Mouse (Mus musculus) ovary, adult 18-20 months (tissue): Measurements from ENCODE around the gene Ergic2.
"Not testable (repeated sequence)": the region's sequence is repeated elsewhere in the genome, so short reads cannot be mapped to it uniquely, and the experiment has no call there.

Source experiments
- DNase-seq: peaks from one replicate; pipeline ENCODE4 v3.0.0; 2022; ENCODE audit warnings: low spot score, mixed read lengths

The Ergic2 gene

GRCm38 (mm10) chr6:148211391-148211876, 740 bp downstream of the Ergic2 start:
- no peak for DNase-seq

GRCm38 (mm10) chr6:148207522-148207921, 4.7 kb downstream of the Ergic2 start:
- no peak for DNase-seq

DNA sequence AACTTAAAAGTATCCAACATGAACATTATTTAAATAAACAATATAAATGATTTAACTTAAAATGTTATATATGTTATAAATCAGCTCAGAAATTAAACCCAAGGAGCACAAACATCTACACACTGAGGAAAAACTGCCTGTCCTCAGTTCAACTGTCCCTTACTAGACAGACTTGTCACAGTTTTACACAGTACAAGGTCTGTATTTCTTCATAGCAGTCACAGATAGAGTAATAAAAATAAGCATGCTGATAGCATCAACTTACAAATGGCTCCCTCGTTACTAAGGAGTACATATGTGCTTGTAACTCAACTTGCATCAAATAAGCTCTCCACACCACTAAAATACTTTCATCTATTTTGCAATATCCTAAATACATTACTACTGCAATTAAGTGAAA, 7.0 kb downstream of the Ergic2 start:
- DNase-seq, result no peak

GRCm38 (mm10) chr6:148199729-148200128, 12.4 kb downstream of the Ergic2 start:
- no peak for DNase-seq

DNA sequence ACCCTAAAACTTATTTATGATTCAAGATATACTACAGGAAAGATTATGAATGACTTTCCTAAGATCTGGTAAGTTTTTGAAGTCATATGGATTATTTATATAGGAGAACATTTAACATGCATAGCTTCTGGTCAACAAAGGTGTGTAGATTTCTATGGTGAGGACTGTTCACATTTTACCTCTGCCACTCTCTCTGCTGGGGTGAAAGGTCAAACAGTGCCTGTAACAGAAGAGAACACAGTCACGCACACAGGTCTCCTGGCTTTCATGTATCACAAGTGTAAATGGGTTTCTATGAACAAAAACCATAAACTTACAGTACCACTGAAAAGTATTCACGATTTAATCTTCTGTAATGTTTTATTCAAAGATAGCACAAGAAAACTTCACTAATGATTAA, 13.0 kb downstream of the Ergic2 start:
- DNase-seq, result no peak

DNA sequence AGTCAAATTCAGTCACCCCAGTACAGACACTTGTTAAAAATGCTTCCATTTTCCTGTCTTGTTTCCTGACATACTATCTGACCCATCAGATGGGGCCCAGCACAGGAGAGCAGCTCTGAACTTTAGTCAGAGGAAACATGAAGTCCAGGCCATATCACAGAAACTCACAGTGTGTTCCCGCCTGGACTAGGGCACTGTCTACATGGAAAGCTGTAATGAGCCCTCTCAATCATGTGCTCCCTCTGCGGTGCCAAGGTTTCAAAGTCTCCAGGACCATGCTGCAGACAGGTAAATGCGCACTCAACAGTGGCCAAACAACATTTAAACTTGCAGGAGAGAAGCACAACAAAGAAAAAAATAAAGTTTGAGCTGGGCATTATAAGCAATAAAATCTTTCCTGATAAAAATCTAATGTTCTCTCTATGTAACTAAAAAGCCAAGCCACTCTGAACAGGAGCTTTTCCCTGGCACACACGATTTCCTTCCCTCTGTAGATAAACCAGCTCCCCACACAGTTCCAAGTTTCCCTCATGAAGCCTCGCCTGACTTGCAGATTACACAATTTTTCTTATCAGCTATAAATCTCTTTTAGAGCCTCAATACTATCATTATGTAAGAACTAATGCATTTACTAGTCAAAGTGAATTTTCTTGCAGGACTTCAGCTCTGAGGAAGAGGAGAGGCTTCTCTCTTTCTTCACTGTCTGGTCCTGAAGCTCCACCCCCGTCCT, 18.0 kb downstream of the Ergic2 start:
- no peak for DNase-seq

DNA sequence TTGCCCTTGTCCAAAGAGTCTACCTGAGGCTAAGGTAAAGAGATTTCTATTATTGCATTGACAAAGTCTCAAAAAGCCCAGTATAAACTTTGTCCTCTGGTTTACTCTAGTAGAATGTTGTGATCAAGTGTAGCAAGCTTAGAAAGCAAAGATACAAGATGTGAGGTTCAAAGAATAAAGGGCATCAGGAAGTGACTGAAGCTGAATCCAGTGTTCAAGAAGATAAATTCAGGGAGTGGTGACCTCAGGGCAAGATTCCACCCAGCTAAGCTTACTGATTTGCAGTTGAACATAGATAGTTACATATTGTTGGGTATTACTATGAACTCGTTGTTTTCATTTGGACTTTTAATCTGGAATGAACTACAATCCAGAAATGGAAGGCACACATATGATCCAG, 26.5 kb downstream of the Ergic2 start:
- DNase-seq, result no peak

DNA sequence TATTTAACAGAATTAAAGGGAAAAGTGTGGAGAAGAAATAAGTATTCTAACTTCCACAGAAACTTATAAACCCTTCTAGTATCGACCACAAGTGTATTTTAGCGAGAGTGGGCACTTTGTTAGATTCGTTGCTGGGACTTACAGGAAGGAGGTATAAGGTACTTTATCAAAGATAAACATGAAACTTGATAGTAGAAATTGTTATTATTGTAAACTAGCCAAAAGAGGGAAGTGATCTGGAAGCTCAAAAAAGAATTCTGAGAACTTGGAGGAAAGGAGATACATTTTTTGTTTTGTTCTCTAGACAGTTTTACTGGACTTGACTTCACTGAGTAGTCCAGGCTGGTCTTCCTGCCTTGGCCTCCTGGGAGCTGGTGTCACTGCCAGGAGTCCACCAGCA, 39.3 kb downstream of the Ergic2 start:
- DNase-seq, result no peak

DNA sequence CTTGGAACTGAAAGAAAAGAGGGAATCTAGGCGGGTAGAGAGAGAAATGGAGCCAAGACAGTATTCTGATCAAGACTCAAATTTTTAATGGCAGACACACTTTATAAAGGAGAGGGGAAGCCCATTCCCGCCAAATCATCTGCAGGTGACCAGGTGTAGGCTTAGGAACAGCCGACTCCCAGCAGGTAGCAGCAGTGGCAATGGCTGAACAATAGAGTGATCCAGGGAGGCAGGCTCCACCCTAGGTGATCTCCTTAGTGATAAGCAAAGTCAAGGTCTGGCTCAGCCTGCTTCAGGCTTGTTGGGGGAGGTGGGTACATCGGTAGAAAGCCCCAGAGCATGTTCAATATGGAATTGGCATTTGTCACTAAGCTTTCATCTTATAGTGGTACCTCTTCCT, 59.9 kb downstream of the Ergic2 start:
- not testable (repeated sequence) for DNase-seq

DNA sequence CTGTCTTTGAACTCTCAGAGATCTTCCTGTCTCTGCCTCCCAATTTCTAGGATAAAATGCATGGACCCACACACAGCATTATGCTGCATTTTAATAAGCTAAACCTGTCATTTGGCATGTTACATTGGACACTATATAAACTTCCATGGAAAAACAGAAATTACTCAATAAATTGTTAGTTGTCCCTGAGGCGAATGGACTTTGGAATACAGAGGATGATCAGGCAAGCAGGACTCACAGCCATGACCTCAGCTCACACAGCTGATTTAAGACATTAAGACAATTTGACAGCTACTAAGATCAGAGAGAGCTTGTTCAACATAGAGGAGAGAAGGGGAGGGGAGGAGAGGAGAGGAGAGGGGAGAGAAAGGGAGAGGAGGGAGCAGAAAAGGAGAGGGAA, 69.8 kb downstream of the Ergic2 start:
- no peak for DNase-seq

DNA sequence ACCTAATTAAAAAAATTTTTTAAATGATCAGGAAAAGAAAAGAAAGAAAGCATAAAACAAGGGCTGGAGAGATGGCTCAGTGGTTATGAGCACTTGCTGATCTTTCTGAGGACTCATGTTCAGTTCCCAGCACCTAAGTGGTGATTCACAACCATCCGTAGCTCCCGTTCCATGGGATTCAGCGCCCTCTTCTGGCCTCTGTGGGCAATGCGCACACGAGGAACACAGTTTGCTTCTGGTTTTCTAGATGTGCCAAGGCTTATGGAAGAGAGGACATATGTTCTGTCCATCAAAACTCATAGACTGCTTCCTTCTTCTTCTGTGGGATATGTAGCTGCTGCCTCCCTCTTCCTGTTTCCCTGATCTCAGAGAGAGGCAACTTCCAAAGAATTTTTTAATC, 70.3 kb downstream of the Ergic2 start:
- no peak for DNase-seq

DNA sequence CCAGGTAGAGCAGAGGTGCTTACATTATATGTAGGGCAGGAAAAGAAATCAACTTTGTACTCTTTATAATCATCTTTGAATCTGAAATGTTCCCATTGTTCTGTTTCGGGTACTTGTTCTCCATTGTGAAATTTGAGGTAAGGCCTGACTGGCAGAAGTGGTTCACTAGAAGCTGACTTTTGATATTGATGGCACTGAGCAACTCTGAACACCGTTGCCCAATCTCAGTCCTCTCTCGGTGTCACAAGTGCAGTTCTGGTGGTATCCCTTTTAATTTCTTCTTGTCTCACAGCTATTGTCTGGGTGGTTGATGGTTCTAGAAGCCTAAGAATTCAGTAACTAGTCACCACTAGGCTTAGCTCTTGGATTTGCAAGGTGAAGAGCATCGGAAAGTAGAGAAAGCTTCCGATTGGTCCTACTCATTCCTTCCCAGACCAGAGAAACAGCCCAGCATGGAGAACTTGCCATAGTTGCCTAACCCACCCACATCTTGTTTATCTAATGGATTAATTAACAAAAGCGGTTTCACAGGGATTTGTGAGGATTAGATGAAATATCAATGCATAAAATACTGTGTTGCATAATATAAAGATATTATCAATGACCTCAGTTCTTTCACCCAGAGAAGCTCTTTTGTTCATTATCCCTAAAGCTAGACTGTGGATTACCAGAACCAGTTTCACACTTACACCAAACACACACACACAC, 72.7 kb downstream of the Ergic2 start:
- no peak for DNase-seq

- peak; percentile 54 for DNase-seq
These were observed 76.3 kb downstream of the Ergic2 start for GRCm38 (mm10) chr6:148135769-148136382.

GRCm38 (mm10) chr6:148133536-148133935, 78.6 kb downstream of the Ergic2 start:
- no peak for DNase-seq

DNA sequence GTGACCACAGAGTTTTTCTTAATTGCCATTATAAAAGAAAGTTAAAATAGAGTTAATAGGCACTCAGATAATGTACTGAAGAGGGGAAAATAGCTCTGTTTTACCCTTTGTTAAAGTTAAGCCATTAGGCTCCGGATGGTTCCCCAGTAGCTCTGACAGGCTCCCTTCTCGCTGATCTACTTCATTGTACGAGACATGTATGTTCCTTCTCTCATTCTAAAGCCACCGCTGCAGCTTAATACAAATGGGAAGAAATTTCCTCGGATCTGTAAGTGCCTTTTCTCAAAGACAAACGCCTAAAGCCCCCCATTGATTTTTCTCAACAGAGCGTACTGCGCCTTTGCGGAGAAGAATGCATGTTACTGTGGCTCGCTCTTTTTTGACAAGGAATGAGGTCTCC, 79.9 kb downstream of the Ergic2 start:
- no peak for DNase-seq
